Mouse (Mus musculus) induced T-regulatory cell, adult 2 months (primary cell): Measurements from ENCODE around the gene AU022252.

Source experiments
- DNase-seq: peaks from one replicate; pipeline ENCODE4 v3.0.0-alpha.2; 2012; ENCODE audit warnings: low read depth

Gene AU022252

DNA sequence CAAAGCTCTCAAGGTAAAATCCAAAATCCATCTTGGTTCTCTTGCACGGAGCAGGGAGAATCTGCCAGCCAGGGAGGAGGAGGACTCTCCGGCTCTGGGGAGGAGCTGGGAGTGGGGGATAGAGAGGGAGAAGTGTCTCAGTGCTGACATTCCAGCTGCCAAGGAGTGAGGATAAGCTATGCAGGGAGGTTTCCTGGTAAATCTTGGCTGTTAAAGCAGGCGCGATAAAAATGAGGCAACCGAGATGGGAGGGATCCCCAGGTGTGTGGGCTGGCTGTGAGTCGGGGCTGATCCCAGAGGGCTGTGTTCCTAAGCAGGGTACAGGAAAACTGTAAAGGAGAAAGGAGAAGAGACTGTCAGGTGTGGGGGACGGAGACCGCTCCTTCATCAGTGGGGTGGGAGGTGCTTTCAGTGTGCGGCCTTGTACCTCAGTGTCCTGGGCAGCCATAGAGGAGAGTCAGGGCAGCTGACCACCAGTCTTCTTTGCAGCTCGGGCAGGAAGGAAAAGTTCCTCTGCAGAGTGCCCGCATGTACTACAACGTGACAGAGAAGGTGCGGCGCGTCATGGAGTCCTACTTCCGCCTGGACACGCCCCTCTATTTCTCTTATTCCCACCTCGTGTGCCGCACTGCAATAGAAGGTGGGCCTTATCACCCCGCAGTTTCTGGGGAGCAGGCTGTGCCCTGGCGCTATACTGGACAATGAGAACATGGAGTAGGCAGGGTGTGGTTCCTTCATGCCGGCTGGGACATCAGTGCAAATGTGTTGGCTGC lies 12.1 kb upstream of the AU022252 start:
- no peak for DNase-seq

DNA sequence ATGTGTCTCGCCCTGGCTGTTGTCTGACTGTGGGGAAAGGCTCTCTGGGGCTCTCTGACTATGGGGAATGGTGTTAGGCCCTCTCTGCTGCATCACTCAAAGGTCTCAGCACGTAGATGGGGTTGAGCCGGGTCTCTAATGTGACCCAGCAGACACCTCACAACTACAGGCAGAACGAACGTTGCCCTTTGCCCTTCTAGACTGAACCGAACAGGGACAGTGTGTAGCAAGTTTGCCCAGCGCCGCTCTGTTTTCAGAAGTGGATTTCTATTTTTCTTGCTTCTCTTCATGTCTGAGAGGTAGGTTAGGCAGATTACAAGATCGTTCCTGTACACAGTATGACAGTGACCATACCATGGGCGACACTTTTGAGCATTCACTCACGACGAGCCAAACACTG lies 10.1 kb upstream of the AU022252 start:
- DNase-seq, result no peak

DNA sequence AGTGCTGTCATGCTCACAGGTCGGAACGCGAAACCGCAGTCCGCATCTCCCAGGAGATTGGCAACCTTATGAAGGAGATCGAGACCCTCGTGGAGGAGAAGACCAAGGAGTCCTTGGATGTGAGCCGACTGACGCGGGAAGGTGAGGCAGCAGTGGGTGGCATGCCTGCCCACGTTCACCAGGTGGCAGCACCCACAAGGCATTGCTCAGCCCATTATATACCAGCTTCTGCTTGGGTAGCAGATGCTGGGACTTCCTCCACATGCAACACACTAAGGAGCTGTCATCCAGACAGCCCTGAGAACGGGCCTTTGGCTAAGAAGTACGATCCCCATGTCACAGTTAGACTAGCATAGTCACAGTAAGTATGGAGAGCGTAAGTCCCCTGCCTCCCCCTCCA lies 9.2 kb upstream of the AU022252 start:
- no peak for DNase-seq

DNA sequence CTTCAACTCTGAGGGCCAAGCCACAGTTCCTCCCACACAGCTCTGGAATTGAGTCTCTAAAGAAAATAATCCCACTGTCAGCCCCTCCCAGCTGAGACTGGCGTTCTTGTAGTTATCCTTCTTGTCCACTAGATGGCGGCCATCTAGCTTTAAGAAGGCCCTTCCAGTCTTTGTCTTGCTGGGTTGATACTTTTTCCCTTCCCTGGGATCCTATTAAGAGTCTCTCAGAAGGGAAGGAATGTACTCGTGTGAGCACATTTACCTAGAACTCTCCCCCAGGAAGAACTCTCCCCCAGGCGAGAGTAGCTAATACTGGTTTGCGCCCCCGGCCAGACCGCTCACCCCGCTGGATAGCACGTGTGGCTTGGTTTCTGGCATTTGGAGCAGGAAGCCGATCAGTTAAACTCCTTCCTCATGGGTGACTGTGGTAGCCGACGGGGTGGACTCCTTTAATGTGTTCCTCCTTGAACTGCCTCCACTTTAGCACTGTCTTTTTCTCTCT lies 6.7 kb upstream of the AU022252 start:
- peak; percentile 88 for DNase-seq

DNA sequence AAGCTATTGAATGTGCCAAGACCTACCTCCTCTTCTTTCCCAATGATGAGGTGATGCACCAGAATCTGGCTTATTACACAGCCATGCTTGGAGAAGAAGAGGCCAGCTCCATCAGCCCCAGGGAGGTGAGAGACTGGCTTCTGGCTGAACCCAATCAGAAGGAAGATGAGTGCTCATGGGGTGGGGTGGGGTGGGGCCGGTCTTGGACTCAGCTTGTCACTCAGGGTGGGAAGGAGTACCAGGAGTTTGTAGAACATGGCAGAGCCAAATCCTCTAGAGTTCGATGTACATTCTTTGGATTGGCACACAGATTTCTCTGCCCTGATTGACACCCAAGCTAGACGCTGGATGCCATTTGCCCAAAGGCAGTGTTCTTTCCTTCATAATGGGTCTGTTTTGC lies 6.1 kb upstream of the AU022252 start:
- no peak for DNase-seq

DNA sequence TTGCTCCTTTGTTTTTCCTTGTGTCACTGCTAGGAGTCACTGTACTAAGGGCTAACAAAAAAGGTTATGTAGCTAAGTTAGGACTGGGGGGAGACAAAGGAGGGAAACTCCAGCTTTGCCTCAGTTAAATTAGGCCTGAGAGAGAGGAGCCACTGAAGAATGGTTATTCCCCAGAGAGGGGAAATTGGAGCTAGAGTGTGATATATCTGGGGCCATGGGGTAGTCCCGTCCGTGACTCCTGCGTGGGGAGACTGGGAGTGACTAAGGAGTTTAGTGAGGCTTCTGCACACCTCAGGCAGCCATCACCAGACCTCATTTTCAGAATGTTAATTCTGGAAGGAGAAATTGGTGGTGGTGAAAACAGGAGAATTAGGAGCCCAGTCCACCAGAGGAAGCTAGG lies 1.8 kb upstream of the AU022252 start:
- DNase-seq, result peak; percentile 12

DNA sequence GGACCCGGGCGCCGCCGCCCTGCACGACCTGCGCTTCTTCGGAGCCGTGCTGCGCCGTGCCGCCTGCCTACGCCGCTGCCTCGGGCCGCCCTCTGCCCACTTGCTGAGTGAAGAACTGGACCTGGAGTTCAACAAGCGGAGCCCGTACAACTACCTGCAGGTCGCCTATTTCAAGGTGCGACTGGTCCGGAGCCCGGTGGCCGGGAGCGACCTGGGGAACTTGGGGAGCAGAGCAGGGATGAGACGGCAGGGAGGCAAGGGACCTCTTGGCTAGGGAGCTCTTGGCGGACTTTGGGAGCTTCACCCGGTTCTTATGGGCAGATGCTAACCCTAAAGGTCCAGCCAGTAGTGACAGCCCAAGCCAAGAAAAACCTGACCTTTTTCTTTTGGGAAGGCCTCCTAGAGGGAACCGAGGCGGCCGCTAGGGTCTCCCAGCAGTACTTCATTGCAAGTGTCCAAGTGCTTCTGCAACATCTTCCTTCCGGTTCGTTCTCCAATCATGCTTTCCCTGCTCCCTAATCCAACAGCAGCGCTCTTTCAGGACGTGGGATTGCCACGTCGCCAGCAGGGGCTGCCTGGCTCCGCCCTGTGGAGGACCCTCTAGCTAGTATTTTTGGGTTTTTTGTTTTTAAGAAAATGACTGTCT lies 867 bp upstream of the AU022252 start:
- peak; percentile 51 for DNase-seq

DNA sequence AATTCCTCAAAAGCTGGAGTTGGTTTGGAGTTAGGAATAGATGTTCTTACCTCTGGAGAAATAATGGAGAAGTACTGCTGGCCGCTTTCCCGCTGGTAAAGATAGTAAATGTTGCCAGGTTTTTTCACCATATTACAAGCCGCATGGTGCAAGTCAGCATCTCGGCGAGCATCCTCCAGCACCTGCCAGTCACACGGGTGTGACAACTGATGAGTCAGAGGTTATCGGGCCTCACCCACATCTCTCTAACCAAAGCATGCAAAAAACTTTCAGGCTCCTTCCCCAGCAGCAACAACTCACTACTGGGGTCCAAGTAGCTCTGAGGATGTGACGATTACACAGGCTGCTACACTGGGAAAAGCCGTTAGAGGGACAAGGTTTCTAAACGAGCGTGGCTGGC lies 5.8 kb downstream of the AU022252 start:
- no peak for DNase-seq

DNA sequence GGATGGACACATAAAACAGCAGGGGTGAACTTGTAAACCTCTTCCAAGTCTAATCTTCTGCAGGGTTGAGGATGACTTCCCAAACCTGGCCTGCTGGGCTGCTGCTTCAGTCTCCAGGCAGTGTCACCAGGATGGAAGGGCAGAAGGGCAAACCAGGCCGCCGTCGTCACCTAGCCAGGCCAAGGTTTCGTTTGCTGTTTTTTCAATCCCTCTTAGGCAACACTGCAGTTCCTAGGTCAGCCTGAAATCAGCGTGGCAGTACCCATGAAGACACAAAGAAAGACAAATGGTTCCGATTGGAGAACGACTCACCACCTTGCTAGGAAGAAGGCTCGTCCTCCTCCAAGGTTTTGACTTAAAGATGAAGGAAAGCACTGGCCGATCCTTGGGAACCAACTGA lies 6.8 kb downstream of the AU022252 start:
- no peak for DNase-seq

DNA sequence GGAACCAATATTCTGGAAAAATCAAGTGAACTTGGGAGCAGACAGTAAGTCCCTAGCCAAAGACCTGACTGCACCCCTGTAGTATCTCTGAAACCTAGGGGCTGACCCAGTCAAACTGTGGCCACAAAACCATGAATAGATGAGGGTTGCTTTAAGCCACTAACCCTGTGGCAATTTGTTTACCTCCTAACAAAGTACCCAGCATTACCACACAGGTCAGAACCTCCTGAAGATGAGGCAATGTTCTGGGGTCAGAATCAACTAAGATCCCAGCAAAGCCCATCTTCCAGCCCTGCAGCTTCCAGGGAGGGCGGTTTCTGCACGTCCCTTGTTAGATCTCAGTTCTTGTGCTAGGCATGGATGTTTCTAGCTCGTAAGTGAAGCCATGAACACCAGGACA lies 8.0 kb downstream of the AU022252 start:
- DNase-seq, result no peak

DNA sequence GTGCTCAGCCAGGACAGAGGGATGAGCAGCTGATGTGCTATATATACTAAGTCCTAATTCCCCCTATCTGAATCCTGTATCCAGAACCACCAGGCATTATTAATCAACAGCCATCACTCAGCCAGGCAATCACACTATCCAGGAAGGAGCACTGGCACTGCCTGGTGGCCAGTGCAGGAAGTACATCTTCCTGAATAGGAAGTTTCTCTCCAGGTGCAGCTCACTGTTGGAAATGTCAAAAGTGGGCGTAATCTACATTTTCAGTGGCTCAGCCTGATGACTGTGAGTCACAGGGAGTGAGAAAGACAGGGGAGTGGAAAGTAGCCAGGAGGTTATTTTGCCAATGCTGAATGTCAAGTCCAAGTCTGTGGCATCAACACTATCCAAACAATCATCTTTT lies 8.8 kb downstream of the AU022252 start:
- peak; percentile 59 for DNase-seq

DNA sequence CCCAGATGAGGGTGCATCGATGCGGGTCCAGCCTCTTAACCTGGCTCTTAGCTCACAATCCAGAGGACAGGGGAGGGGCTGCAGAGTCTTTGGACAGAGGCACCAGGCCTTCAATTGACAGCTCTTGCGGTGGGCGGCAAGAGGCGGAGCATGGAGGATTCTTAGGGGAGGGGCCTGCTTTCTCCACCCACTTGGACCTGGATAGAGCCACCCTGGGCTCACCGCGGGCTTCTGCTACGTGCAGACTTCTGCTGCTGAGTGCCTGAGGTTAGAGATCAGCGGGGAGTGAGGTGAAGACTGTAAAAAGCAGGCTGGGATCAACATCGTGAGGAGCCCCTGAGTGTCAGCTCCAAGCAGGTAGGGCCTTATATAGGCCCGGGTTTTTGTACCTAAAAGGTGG lies 14.3 kb downstream of the AU022252 start, which contains the start of gene Tmem269:
Gene Tmem269 (minus strand): TSS at position 49 of the 400 bp plus-strand sequence.
- DNase-seq, result no peak

DNA sequence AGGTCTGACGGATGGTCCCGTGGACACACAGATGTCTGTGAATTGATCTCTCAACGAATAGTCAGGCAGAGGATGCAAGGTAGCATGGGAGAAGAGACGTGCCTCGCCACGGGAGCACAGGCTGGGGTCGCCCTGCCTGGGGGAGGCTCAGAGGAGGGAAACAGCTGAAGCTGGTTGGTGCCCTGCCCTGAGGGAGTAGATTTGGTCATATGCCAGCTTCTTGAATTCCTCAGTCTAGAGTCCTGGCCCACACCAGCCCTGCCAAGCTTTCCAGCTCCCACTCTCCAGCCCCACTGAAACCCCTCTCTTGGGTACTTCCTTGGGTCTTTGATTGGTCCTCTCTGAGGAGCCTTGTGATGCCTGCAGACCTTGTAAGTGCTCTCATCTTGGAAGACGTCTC lies 15.8 kb downstream of the AU022252 start:
- no peak for DNase-seq

DNA sequence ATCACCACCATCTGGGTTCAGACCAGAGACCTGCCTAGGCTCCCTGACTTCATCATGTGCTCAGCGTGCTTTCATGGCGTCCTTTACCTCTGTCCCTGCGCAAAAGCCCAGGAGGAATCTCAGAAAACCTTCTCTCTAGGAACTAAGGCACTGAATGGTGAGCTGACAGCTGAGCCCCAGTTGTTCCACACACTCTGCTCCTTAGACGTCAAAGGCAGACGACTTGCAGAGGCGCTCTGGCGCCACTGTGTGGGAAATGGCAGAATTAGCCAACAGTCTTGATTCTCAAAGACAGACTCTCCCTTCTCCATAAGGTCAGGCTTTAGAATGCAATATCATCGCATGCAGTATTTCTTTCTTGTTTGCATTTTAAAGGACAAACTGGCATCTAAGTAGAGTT lies 27.8 kb downstream of the AU022252 start:
- peak; percentile 60 for DNase-seq

DNA sequence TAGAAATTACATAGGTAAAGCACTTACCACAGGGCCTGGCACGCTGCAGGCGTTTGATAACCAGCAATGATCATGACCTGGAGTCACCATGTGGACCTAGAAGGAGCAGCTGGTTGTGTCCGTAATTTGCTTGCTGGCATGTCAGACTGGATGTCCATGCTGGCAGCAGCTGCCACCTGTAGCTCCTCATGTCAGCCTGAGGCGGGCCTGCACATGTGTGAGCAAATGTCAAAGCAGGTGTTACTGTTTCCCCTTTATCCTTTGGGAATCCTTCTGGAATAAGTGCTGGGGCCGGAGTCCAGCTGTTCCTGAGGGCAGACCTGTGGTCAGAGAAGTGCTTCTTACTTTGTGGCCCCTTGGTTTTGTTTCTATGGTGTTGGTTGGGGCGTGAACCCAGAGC lies 34.4 kb downstream of the AU022252 start:
- no peak for DNase-seq

DNA sequence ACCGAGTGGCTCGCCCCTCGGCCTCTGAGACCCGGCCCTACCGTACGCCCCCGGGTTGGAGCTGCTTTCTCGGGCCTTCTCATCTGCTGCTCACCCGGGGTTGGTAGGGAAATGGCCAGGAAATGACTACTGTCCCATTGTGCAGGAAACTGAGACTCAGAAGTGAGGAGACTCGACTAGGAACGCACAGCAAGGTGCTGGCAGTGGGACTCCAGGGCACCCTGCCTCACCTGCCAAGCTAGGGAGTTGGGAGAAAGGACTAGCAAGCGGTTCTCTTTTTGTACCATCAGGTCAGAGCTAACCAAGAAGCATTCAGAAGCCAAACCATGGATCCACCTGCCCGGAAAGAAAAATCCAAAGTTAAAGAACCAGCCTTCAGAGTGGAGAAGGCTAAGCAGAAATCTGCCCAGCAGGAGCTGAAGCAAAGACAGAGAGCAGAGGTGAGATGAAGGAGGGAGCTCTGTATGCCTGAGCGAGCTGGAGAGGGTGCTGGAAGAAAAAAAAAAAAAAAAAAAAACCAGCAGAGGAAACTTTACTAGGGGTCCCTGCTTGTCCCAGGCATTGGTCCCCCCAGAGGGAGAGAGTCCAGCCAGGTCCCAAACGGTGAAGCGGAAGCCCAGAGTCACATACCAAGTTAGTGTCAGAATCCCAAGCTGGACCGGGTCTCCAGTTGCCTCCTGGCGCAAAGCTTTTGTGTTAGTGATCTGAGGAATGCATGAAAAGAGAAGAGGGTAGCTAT lies 36.8 kb downstream of the AU022252 start:
- no peak for DNase-seq

DNA sequence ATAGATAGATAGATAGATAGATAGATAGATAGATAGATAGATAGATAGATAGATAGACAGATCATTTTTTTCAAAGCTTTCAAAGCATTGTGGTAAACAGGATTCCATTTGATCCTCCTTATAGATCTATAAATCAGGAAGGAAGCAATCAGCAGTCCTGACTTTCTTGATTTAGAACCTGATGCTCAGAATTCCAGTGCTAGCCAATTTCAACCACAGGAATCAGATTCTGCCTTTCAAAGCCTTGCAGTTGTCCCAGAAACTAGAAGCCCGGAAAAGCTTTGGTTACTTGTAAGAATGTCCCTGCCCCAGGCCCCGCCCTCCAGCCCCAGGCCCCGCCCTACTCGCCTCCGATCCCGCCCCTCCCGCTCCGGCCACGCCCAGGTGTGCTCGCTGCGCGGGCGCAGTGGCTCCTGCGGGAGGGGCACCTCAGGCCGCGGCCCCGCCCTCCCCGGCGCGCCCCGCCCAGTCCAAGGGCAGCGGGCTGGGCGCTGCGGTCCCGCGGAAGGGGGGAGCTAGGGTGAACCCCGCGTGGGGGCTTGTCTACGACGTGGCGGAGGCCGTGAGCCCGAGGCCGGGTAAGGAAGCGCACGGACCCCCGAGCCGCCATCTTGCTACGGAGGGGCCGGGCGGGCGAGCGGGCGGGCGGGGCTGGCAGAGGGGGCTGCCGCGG lies 37.5 kb downstream of the AU022252 start, which contains the start of gene Svbp:
Gene Svbp (plus strand): TSS at position 398 of the 673 bp plus-strand sequence.
- DNase-seq, result peak; percentile 95

DNA sequence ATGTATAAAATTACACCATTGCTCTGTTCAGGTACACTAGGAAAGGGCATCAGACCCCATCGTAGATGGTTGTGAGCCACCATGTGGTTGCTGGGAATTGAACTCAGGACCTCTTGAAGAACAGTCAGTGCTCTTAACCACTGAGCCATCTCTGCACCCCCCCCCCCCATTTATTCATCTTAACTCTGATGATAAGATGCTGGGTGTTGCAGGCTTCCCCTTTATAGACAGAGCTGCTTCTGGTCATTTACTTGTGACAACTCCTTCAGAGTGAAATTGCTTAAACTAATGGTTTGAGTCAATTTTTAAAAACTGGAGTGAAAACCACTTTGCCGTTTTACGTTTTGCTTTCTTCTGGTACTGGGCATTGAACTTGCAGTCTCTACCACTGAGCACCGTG lies 39.8 kb downstream of the AU022252 start:
- DNase-seq, result no peak

DNA sequence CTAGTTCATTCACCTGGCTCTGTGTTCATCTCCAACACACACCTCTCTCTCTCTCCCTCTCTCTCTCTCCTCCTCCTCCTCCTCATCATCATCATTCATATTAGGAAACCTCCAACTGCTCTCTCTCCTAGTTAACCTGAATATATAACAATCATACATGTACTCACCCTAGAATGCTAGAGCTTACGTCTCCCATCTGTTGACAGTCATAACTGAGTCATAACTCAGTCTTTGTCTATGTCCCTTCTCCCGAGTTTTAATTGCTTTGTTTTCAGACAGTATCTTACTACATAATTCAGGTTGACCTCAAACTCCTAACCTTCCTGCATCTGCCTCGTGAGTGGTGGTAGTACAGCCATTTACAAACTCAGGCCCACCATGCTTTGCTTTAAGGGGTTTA lies 41.2 kb downstream of the AU022252 start:
- DNase-seq, result no peak

DNA sequence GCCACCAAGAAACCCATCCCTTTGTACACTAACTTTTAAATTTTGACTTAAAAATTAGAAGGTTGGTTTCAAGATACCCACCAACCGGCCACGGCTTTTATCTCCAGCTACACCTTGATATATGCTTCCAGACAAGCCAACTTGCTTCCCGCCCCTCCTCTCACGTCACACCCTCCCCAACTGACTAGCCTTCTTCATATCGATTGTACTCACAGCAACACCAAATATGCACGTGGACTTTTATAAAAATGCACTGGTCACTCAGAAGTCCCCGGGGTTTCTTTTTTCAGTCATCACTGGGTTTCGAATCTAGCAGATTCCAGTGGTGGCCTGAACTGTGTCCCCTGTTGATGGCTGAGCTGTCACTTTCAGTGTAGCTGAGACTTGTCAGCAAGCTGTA lies 41.9 kb downstream of the AU022252 start:
- DNase-seq, result no peak

DNA sequence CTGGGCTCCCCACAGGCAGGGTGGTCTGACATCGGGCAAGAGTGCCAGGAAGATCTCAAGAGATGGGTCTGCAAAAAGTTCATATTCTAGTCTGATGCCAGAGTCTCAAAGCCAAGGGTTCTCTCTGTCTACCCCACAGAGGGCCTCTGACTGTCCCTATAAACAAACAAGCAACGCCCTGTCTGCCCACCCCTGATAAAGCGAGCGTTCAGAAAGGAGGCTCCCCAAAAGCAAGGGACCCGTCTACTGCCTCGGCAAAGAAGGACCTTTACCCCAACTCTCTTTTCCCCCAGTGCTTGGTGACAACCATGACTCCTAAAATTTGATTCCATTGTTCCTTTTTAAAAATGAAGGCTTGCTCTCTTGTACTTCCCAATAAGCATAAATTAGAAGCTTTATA lies 42.6 kb downstream of the AU022252 start, which contains the start of gene Ermap:
Gene Ermap (minus strand): TSS at position 148 of the 400 bp plus-strand sequence.
- DNase-seq, result no peak

DNA sequence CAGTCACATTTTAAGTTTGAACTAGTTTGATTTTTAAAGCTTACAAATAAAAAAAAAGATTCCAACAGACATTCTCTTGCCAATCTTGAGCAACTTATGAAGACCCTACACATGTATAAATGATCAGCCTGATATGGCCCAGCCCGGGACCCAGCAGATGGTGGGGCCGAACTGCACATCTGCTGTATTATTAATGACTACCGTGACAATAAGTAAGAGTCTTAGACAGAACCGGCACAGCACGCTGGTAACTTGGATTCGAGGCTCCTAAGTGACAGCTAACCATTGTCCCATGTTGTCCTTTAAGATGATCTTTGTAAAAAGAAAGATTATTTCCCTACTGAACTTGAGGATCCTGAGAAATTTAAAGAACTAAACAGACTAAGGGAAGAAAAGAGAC lies 43.1 kb downstream of the AU022252 start:
- no peak for DNase-seq
